Mouse (Mus musculus) c-Kit-positive CD71-positive TER-119-negative erythroid progenitor cells, embryonic 14.5 days (primary cell): ENCODE measurements around the gene Frmd4a.

Source experiments
- DNase-seq: peaks from one replicate; pipeline ENCODE4 v3.0.0-alpha.2; 2013; ENCODE audit warnings: low read depth

Gene Frmd4a

GRCm38 (mm10) chr2:4137493-4137892 is 120.0 kb downstream of the Frmd4a start:
- no peak for DNase-seq

GRCm38 (mm10) chr2:4142221-4142950 is 124.9 kb downstream of the Frmd4a start:
- DNase-seq = no peak

DNA sequence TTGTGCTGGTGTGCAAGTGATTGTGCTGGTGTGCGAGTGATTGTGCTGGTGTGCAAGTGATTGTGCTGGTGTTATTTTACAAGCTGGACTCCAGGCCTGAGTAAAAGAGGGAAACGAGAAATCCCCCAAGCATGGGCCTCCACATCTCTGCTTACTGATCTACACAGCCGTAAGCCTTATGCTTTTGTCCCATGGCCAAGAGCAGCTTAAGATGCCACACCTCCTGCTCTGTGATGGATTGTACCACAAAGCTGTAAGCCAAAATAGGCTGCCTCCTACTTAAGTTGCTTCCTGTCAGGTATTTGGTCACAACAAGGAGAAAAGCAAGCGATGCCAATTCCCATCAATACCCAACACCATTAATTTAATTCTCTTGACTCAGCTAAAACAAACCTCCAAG is 126.9 kb downstream of the Frmd4a start:
- DNase-seq = no peak

- no peak for DNase-seq
Observed at GRCm38 (mm10) chr2:4152521-4153040, 135.1 kb downstream of the Frmd4a start.

DNA sequence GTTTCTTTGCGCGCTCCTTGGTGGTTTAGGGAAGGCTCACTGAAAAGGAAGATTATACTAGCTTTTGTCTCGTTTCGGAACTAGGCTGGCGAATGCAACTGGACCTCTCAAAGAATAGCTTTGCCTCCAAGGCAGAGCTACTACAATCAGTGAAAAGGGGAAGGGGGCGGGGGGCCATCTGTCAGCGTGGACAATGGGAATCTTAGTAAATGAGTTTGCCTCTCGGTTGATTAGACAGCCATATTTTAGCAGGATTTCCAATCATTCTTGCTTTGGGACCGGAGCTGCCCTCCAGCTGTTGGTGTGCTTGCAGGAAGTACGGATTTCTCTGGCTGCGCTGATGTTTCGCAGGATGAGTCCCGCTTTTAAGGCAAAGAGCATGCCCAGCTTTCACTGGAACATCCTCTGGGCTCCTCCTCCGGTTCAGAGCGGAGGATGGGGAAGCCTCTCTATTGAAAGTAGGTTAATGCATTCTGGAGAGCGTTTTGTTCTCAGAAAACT is 135.7 kb downstream of the Frmd4a start:
- DNase-seq = no peak

GRCm38 (mm10) chr2:4154036-4154653 is 136.6 kb downstream of the Frmd4a start:
- no peak for DNase-seq

DNA sequence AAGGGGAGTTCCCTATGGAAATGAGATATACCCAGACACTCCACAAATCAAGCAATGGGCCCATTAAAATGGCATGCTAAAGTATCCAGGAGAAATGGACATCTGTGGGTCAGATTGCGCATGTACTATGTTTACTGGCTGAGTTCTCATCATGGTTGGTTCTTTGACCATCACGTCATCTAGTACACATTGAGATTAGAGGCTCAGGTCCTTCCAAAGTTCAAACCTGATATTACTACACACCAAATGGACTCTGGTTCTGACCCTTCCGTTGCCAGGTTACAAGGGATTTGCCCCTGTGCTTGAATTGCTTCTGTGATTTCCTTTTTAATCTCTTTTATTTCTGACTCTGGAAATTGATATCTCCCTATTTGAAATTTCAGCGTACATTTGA is 137.1 kb downstream of the Frmd4a start:
- DNase-seq = no peak

GRCm38 (mm10) chr2:4155406-4155805 is 137.9 kb downstream of the Frmd4a start:
- DNase-seq = no peak

DNA sequence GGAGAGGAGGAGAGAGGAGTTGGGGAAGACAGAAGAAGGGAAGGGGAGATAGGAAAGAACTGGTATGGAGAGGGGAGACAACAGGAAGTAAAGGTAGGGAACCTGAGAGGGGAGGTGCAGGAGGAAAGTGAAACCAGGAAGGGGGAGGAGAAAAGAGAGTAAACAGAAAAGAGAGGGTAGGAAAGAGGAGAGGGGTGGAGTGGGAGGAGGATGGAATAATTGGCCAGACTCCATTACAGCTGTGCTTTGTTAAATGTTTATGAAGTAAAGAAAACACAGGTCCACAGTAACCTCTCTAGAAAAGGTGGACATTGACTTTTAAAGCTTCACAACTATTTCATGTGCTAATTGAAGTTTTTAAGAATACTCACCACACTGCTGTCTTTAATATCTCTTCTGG is 139.0 kb downstream of the Frmd4a start:
- no peak for DNase-seq

DNA sequence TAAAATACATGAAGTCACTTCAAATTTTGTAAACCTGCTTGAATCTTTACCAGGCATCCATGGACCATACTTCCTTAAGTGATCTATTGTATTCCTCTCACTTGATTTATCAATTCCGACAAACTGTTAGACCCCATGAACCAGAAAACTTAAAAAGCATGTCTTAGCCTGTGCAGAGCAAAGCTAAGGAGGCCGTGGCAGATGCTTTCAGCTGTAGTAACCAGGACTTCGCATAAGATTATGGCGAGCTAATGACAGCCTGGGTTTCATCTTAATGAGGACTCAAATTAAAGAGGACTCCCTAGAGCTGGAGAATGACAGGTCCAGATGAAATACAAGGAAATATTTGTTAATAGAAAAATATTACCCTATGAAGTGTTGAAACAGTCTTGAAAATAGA is 139.9 kb downstream of the Frmd4a start:
- no peak for DNase-seq

GRCm38 (mm10) chr2:4159574-4160203 is 142.2 kb downstream of the Frmd4a start:
- no peak for DNase-seq

- DNase-seq = no peak
Observed at GRCm38 (mm10) chr2:4166191-4166590, 148.7 kb downstream of the Frmd4a start.

DNA sequence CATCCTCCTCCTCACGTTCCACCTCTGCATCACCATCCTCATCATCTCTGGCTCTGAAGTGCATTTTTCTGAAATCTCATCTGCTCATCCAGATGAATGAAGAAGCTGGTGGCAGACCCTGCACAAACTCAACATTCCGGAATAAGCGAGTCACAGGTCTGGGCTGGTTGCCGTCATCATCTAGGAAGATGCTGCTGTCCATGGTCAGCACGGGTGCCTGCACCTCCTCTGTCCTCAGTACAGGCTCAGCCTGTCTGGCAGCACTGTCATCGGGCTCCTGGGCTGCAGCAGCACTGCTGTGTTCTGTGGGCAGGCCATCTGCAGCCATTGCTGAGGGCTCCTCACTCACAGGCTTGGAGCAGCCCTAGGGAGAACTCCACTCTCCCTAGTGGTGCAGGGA is 149.6 kb downstream of the Frmd4a start:
- no peak for DNase-seq

- DNase-seq = no peak
Observed at GRCm38 (mm10) chr2:4169726-4170125, 152.2 kb downstream of the Frmd4a start.

DNA sequence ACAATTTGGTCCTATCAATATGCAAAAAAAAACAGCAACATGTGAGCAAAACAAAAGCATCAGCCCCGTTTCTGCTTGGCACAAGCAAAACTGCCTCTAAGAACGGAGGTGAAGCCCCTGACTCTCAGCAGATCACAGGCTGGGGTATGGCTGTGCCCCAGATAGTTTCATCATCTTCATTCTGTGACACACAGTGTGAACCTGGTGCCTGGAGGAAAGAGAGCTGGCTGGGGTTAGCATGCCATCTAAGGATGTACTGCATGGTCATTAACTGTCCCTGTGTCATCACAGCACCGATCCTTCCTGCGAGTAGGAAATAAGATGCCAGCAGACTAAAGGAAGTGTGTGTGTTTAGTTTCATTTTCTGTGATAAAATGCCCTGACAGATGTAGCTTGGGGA is 152.7 kb downstream of the Frmd4a start:
- no peak for DNase-seq

DNA sequence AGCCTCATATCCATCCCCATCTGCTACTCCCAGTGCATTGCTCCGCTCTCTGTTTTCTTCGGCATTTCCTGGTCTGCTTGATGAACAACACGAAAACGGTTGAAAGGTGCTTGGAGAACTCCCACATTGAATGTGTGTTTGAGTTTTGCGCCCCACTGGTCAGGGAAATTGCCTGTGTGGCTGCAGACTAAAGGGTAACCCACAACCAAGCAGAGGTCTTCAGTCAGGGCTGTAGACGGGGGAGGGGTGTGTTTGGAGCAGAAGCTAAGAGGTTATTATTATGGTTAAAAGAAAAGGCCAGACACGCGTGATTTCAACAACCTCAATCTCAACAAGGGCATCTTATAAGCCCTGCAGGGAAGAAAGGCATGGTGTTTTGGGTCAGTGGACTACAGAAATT is 167.5 kb downstream of the Frmd4a start:
- DNase-seq = no peak

GRCm38 (mm10) chr2:4187521-4187920 is 170.0 kb downstream of the Frmd4a start:
- no peak for DNase-seq

DNA sequence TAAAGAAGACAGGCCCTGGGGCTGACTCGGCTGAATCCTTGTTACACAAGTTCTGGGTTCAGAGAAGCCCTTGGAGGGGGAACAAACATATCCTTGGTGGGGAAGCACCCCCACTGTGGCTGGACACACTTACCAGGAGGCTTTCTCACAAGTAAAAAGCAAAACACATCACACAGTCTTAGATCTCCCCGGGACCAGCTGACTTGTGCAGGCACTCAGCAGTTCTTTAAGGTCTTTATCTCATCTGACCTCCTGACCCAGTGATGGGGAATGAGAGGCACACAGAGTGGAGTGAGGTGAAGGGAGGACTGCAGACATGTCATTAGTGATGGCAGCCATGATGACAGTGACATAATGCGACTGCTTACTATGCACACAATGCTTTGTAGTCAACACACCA is 170.8 kb downstream of the Frmd4a start:
- no peak for DNase-seq

- DNase-seq = no peak
Observed at GRCm38 (mm10) chr2:4190345-4190744, 172.8 kb downstream of the Frmd4a start.

GRCm38 (mm10) chr2:4190995-4191394 is 173.5 kb downstream of the Frmd4a start:
- DNase-seq = no peak

GRCm38 (mm10) chr2:4193206-4193605 is 175.7 kb downstream of the Frmd4a start:
- no peak for DNase-seq

GRCm38 (mm10) chr2:4194324-4195014 is 177.0 kb downstream of the Frmd4a start:
- no peak for DNase-seq
